Mouse (Mus musculus) kidney, adult 2 months (tissue): Measurements from ENCODE around the gene Tln2.

Experiments used
- CTCF ChIP-seq: fragments of 200-500 bp; conservative IDR thresholded peaks from 2 replicates; pipeline ENCODE4 v1.5.1; 2011; ENCODE audit warnings: low read depth, mild to moderate bottlenecking, control low read depth, low read length, moderate library complexity, mixed read lengths; ENCODE audit not compliant: insufficient read depth, insufficient read length
- POLR2A ChIP-seq: fragments of 200-500 bp; IDR thresholded peaks from one replicate; pipeline ENCODE4 v1.6.1; 2011; ENCODE audit warnings: low read depth, low read length, control low read depth

- TF ChIP-seq CTCF: no peak
- no peak for TF ChIP-seq POLR2A
Measured at GRCm38 (mm10) chr9:67476184-67476583, 83.3 kb downstream of the Tln2 start.
